Mouse (Mus musculus): ENCODE results near the gene Zfp983. TPM values are rescaled to one million over a fixed set of nuclear protein-coding genes. Genes with fewer than 3 reads are reported as not detected.

Zfp983 gene
- polyA plus RNA-seq, 1 experiment from 2014 or later: 5.6 TPM

DNA sequence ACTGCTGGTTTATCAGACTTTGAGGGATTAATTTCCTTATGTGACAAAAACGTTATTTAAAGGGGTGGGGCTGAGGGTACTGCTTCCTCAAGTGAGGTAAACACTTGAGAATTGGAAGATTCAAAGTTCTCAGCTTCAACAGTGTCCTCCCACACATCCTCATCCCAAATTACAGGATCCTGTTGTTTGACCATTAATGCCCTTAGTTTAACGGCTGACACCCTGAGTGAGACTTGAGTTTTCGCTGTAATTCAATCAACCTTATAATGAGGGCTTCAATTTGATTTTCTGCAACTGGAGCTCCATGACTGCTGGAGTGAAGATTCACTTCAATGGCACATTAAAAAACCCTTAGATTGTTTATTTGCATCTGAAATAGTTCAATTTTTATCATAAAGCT lies 42.9 kb downstream of the Zfp983 start:
- H3K36me3 ChIP-seq: peaks cover 27% of the 10 kb centered on the region
- no peak overlapping the region for H3K27ac ChIP-seq (replicated peaks)
- no peaks in the 10 kb centered on the region for H3K9me3 ChIP-seq (replicated peaks)
- 77% methylated on average over 3 of the region's 3 CpGs for WGBS
- no peak overlapping the region for H3K9ac ChIP-seq
- no peak overlapping the region for H3K4me3 ChIP-seq (replicated peaks)
- no peaks in the 10 kb centered on the region for H3K4me1 ChIP-seq
- H3K4me2 ChIP-seq (replicated peaks): no peak overlapping the region
- no peak for ATAC-seq (ENCODE audit: insufficient number of reproducible peaks, low FRiP score, low TSS enrichment, low read depth)
- H3K27me3 ChIP-seq: no peaks in the 10 kb centered on the region

GRCm38 (mm10) chr17:21696073-21696472 lies 45.6 kb downstream of the Zfp983 start:
- no peak overlapping the region for H3K4me3 ChIP-seq (replicated peaks)
- no peaks in the 10 kb centered on the region for H3K4me1 ChIP-seq
- no peaks in the 10 kb centered on the region for H3K27me3 ChIP-seq
- no peak overlapping the region for H3K4me2 ChIP-seq (replicated peaks)
- no peak for ATAC-seq (ENCODE audit: insufficient number of reproducible peaks, low FRiP score, low TSS enrichment, low read depth)
- no peak overlapping the region for H3K9ac ChIP-seq
- peaks cover 11% of the 10 kb centered on the region for H3K36me3 ChIP-seq
- no peak overlapping the region for H3K27ac ChIP-seq (replicated peaks)
- H3K9me3 ChIP-seq (replicated peaks): no peaks in the 10 kb centered on the region

DNA sequence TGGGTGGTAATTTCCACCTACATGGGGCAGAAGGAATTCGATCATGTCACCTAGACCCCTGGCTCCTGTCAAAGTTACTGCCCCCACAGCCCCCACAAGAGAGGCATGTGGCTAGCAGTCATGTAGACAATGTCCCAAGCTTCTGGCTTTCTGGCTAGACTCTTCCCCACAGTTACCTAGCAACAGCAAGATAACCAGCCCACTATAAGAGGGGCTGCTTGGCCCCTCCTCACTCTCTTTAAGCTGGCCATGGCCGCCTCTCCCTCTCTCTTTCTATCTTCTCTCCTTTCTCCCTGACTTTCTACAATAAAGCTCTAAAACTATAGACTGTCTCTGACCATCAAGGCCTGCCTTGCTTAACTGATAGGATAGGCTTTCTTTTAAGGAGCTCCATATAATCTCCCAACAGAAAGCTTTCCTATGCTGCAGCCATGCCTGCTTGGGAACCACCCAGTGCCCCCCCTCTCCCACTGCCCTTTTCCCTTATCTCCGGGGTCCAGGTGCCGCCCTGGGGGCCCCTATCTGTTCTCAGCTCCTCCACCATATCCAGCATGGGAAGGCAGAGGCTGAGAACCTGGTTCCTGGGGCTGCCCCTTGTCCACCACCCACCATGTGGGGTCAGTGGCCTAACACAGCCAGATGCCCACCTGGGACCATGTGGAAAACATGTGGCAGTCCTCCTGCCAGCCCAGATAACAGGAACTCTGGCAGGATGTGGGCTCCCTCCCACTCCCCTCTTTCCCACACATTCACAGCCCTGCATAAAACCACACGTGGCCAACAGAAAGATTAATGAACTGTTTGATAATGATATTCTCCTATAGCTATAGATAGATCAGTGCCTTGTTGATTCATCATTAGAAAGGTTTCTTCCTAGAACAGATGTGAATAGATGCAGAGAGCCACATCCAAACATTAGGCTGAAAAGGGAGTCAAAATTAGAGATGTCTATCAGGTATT lies 52.1 kb downstream of the Zfp983 start:
- 43% methylated on average over 5 of the region's 5 CpGs for whole genome bisulfite sequencing
- H3K4me3 ChIP-seq (replicated peaks): no peak overlapping the region
- no peak overlapping the region for H3K9ac ChIP-seq
- no peaks in the 10 kb centered on the region for H3K27me3 ChIP-seq
- 0 out of 2 replicates have a peak, but pooled peaks cover 4% of the 10 kb centered on the region for H3K4me1 ChIP-seq
- ATAC-seq (ENCODE audit: insufficient number of reproducible peaks, low FRiP score, low TSS enrichment, low read depth): no peak
- H3K9me3 ChIP-seq (replicated peaks): no peaks in the 10 kb centered on the region
- H3K36me3 ChIP-seq: no peaks in the 10 kb centered on the region
- H3K4me2 ChIP-seq (replicated peaks): no peak overlapping the region
- no peak overlapping the region for H3K27ac ChIP-seq (replicated peaks)

- H3K9ac ChIP-seq: no peak overlapping the region
- WGBS: 88% methylated on average over 1 of the region's 1 CpGs
- H3K9me3 ChIP-seq (replicated peaks): no peaks in the 10 kb centered on the region
- H3K4me1 ChIP-seq: 0 out of 2 replicates have a peak, but pooled peaks cover 4% of the 10 kb centered on the region
- no peaks in the 10 kb centered on the region for H3K36me3 ChIP-seq
- H3K27ac ChIP-seq (replicated peaks): no peak overlapping the region
- H3K4me2 ChIP-seq (replicated peaks): no peak overlapping the region
- H3K27me3 ChIP-seq: no peaks in the 10 kb centered on the region
- H3K4me3 ChIP-seq (replicated peaks): no peak overlapping the region
- ATAC-seq (ENCODE audit: insufficient number of reproducible peaks, low FRiP score, low TSS enrichment, low read depth): no peak
Observed at GRCm38 (mm10) chr17:21703414-21703813, 53.0 kb downstream of the Zfp983 start.

GRCm38 (mm10) chr17:21707343-21707996 lies 57.0 kb downstream of the Zfp983 start, which contains the start of gene Zfp760:
Gene Zfp760, plus strand, starts transcription at chr17:21707741.
- no peaks in the 10 kb centered on the region for H3K9me3 ChIP-seq (replicated peaks)
- 4% methylated on average over 26 of the region's 26 CpGs for WGBS
- H3K4me1 ChIP-seq: peaks cover 8% of the 10 kb centered on the region
- peak within 1 kb of the TSS; percentile 53 for H3K4me2 ChIP-seq (replicated peaks)
- peak; percentile 98 for ATAC-seq (ENCODE audit: insufficient number of reproducible peaks, low FRiP score, low TSS enrichment, low read depth)
- no peaks in the 10 kb centered on the region for H3K27me3 ChIP-seq
- peak within 1 kb of the TSS; percentile 60 for H3K9ac ChIP-seq
- peak within 1 kb of the TSS; percentile 71 for H3K4me3 ChIP-seq (replicated peaks)
- peak within 1 kb of the TSS; percentile 94 for H3K27ac ChIP-seq (replicated peaks)
- 0 out of 2 replicates have a peak, but pooled peaks cover 11% of the 10 kb centered on the region for H3K36me3 ChIP-seq

- no peak for ATAC-seq (ENCODE audit: insufficient number of reproducible peaks, low FRiP score, low TSS enrichment, low read depth)
- WGBS: 26% methylated on average over 2 of the region's 2 CpGs
- Histone ChIP-seq H3K9ac (0 out of 2 replicates have a peak overlapping the region, but pooled peaks have one; percentile 18), H3K27ac (replicated peaks) (no peak overlapping the region), H3K36me3 (peaks cover 13% of the 10 kb centered on the region; the same call in 1 of the 2 replicates), H3K9me3 (replicated peaks) (no peaks in the 10 kb centered on the region), H3K4me1 (peaks cover 8% of the 10 kb centered on the region), H3K27me3 (no peaks in the 10 kb centered on the region), H3K4me2 (replicated peaks) (peak overlapping the region; percentile 53), H3K4me3 (replicated peaks) (peak overlapping the region; percentile 71)
Observed at GRCm38 (mm10) chr17:21708401-21708800, 58.0 kb downstream of the Zfp983 start.

Other genes starting within 250 kb of the Zfp983 start
- 4.6 and 5.6 TPM in 2 replicates for gene Zfp54, start 227.4 kb upstream of the Zfp983 start, polyA plus RNA-seq (2015; fragmentation: Nextera tagmentation; extraction: Ambion mirVana)
- gene Zfp51, start 200.2 kb upstream of the Zfp983 start, polyA plus RNA-seq (2015; fragmentation: Nextera tagmentation; extraction: Ambion mirVana): 13.5 and 15.3 TPM in 2 replicates
- 10.1 and 10.8 TPM in 2 replicates for gene Zfp53, start 161.6 kb upstream of the Zfp983 start, polyA plus RNA-seq (2015; fragmentation: Nextera tagmentation; extraction: Ambion mirVana)
- 5.0 and 5.4 TPM in 2 replicates for gene Zfp52, start 115.1 kb upstream of the Zfp983 start, polyA plus RNA-seq (2015; fragmentation: Nextera tagmentation; extraction: Ambion mirVana)
- 16.7 and 18.8 TPM in 2 replicates for gene Zfp948, start 83.6 kb upstream of the Zfp983 start, polyA plus RNA-seq (2015; fragmentation: Nextera tagmentation; extraction: Ambion mirVana)
- 4.4 and 6.3 TPM in 2 replicates for gene Gm10226, start 41.2 kb downstream of the Zfp983 start, polyA plus RNA-seq (2015; fragmentation: Nextera tagmentation; extraction: Ambion mirVana)
- gene Zfp760, start 57.1 kb downstream of the Zfp983 start, polyA plus RNA-seq (2015; fragmentation: Nextera tagmentation; extraction: Ambion mirVana): 10.4 and 10.7 TPM in 2 replicates
- gene Zfp229, start 80.2 kb downstream of the Zfp983 start, polyA plus RNA-seq (2015; fragmentation: Nextera tagmentation; extraction: Ambion mirVana): 6.1 and 6.5 TPM in 2 replicates
- gene Zfp820, start 195.1 kb downstream of the Zfp983 start, polyA plus RNA-seq (2015; fragmentation: Nextera tagmentation; extraction: Ambion mirVana): 5.3 and 7.0 TPM in 2 replicates